Mouse (Mus musculus) liver, embryonic 14.5 days (tissue): ENCODE data around the gene Adh7. TPM values are rescaled to one million over a fixed set of nuclear protein-coding genes. Genes with fewer than 3 reads are reported as not detected.
A peak's percentile ranks its signal among the peaks of the same experiment; 100 is the strongest.

Source experiments
- ATAC-seq: fragments of 200-750 bp; cut with Nextera tagmentation; 2 replicates; pipeline ENCODE4 v1.8.0; 2017; ENCODE audit warnings: moderate number of reproducible peaks, mild to moderate bottlenecking, moderate library complexity; ENCODE audit not compliant: insufficient read depth
- DNase-seq, 3 experiments: peaks; one replicate each; pipeline ENCODE4 v3.0.0-alpha.2; 2012 to 2013; ENCODE audit warnings: low read depth in 3 of 3, low spot score in 3 of 3
- H3K27ac ChIP-seq: fragments of 300-500 bp; sonication (generic); 2 replicates; pipeline ENCODE4 v1.5.1; 2014; ENCODE audit warnings: moderate library complexity, mild to moderate bottlenecking, control low read depth, inconsistent platforms
- H3K27me3 ChIP-seq: fragments of 300-500 bp; sonication (generic); 2 replicates; pipeline ENCODE4 v1.6.1; 2014; ENCODE audit warnings: mild to moderate bottlenecking, low read length, moderate library complexity; ENCODE audit not compliant: control insufficient read depth, insufficient read depth
- H3K36me3 ChIP-seq: fragments of 300-500 bp; sonication (generic); replicated peaks from 2 replicates; pipeline ENCODE4 v1.6.1; 2014; ENCODE audit warnings: low read depth; ENCODE audit not compliant: control insufficient read depth, insufficient read depth
- H3K4me1 ChIP-seq, 2 experiments: fragments of 200-500 bp in 1 of 2; fragments of 300-500 bp in 1 of 2; sonication (generic) in 1 of 2; replicated peaks; 2 replicates each; pipeline ENCODE4 v1.6.1; 2012 to 2014; ENCODE audit warnings: antibody characterized with exemption in 1 of 2, inconsistent platforms in 1 of 2, low read length in 1 of 2; ENCODE audit not compliant: control insufficient read depth in 2 of 2, insufficient read depth in 2 of 2
- H3K4me2 ChIP-seq: fragments of 300-500 bp; sonication (generic); 2 replicates; pipeline ENCODE4 v1.6.1; 2014; ENCODE audit warnings: low read depth, mild to moderate bottlenecking, control low read depth, moderate library complexity
- H3K4me3 ChIP-seq, 2 experiments: fragments of 200-500 bp in 1 of 2; fragments of 300-500 bp in 1 of 2; sonication (generic) in 1 of 2; 2 replicates each; pipeline ENCODE4 v1.5.1; 2012 to 2014; ENCODE audit warnings: low read depth in 2 of 2, low read length in 2 of 2, mild to moderate bottlenecking in 2 of 2, control low read depth in 1 of 2, inconsistent platforms in 1 of 2, moderate library complexity in 1 of 2; ENCODE audit not compliant: insufficient read depth in 1 of 2
- H3K9ac ChIP-seq: fragments of 300-500 bp; sonication (generic); replicated peaks from 2 replicates; pipeline ENCODE4 v1.6.1; 2014; ENCODE audit warnings: mild to moderate bottlenecking, control low read depth, moderate library complexity
- H3K9me3 ChIP-seq: fragments of 300-500 bp; sonication (generic); 2 replicates; pipeline ENCODE4 v1.6.1; 2016; ENCODE audit warnings: low read length, mixed read lengths; ENCODE audit not compliant: control insufficient read depth
- CTCF ChIP-seq: IDR thresholded peaks from 2 replicates; pipeline ENCODE4 v1.5.1; 2016; ENCODE audit warnings: antibody characterized with exemption, low read depth, control low read depth
- EP300 ChIP-seq: IDR thresholded peaks from 2 replicates; pipeline ENCODE4 v1.6.1; 2016; ENCODE audit warnings: antibody characterized with exemption, low read depth
- WGBS: fragments of 180-500 bp; shearing (Covaris S2); extraction: QIAGEN DNeasy Blood & Tissue Kit; methylation state at CpG from one replicate; pipeline ENCODE4 v1.1.7; 2014; ENCODE audit not compliant: insufficient replicate concordance; 5-methylcytosine and 5-hydroxymethylcytosine counted together
- polyA plus RNA-seq, 2 experiments: library from polyadenylated mRNA; depleted of rRNA in 1 of 2; stranded (reverse) in 1 of 2; unstranded in 1 of 2; fragments of >200 nt; fragmentation: Nextera tagmentation in 1 of 2; extraction: Ambion mirVana in 1 of 2; gene quantifications; 2 replicates each; pipeline versions ENCODE4 v1.2.1 to v1.2.3; 2012 to 2014

The Adh7 gene
- polyA plus RNA-seq, 2 experiments = 0.07 to 0.42 TPM

DNA sequence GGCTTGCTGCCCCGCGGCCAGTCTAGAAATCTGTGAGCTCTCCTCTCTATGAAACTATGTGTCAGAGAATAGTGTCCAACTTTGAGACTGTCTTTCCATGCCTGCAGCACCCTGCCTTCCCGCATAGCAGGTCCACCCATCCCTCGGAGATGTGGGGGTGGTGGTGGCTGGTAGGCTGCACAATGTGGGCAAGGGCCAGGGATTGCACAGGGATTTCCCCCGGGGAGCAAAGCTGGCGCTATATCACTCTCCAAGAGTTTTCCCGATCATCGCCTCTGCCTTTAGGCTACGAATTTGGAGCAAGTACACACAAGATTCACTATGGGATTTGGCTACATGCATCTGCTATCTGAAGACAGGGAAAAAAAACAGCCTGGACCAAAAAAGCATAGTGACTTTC lies 20.0 kb upstream of the Adh7 start:
- Histone ChIP-seq H3K9me3 (no peaks in the 10 kb centered on the region), H3K27ac (no peak overlapping the region), H3K27me3 (no peaks in the 10 kb centered on the region), H3K4me3 (no peak overlapping the region), H3K36me3 (no peaks in the 10 kb centered on the region), H3K9ac (no peak overlapping the region), H3K4me1 (no peaks in the 10 kb centered on the region), H3K4me2 (no peak overlapping the region)
- TF ChIP-seq EP300 = no peak
- TF ChIP-seq CTCF = no peak
- WGBS = 57% methylated on average over 9 of the region's 9 CpGs
- ATAC-seq (no peak), DNase-seq (no peak)

DNA sequence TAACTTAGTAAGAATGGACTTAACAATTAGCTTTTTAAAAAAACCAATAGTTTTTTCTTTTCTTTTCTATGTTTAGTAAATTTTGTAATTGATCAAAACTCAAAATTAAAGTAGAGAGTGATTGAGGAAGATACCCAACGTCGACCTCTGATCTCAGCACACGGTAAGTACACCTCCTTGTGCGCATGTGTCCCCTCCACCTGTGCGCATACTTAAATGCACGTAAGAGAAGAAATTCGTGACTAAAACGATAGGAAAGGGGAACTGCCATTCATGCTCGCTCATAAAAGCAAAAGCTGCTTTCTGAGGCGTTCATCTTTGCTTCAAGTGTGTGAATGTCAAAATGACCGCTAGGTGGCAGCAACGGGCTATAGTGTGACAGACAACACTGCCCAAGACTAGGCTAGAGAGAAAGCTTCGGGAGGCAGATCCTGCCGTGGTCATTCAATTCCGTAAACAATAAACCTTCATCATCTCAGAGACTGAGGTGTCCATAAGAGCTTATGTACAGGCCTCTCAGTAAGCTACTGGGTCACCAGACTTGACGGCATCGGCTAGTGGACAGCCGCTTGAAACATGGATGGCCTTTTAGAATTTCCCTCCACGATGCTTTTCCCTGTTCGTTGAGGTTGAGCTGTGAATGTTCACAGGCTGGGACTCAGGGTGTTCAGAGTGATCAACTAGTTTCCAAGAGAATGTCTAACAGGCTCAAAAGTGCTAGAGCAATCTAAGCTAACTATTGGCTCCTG lies 19.4 kb upstream of the Adh7 start:
- no peak overlapping the region for H3K9ac ChIP-seq
- H3K9me3 ChIP-seq = no peaks in the 10 kb centered on the region
- peak; percentile 51 to 53 (median 51) for DNase-seq
- 27% methylated on average over 20 of the region's 20 CpGs for WGBS
- H3K4me2 ChIP-seq = peak overlapping the region; percentile 25; the same call in 1 of the 2 replicates
- TF ChIP-seq CTCF (peak; percentile 91), EP300 (no peak)
- H3K27ac ChIP-seq = no peak overlapping the region
- no peaks in the 10 kb centered on the region for H3K36me3 ChIP-seq
- H3K4me3 ChIP-seq = no peak overlapping the region
- ATAC-seq = 0 out of 2 replicates have a peak, but pooled peaks have one; percentile 11
- no peaks in the 10 kb centered on the region for H3K27me3 ChIP-seq
- no peaks in the 10 kb centered on the region for H3K4me1 ChIP-seq

DNA sequence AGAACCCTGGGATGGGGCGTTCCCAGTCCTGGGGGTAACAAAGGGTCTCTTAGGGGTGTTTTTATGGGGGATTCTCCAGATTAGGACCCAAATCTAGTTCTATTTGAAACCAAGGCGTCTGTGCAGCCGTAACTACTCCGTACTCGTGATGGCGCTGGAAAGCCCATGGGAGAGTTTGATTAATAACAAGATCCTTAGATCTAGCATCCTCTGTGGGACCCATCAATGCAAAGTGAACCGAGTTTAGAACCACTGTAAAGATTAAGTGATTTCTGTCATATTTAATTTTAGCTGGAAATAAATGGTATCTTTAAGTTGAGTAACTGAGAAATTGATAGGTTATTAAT lies 18.9 kb upstream of the Adh7 start:
- Histone ChIP-seq H3K27me3 (no peaks in the 10 kb centered on the region), H3K36me3 (no peaks in the 10 kb centered on the region), H3K4me1 (no peaks in the 10 kb centered on the region), H3K4me3 (no peak overlapping the region), H3K9me3 (no peaks in the 10 kb centered on the region), H3K4me2 (no peak overlapping the region), H3K27ac (no peak overlapping the region), H3K9ac (no peak overlapping the region)
- 63% methylated on average over 7 of the region's 7 CpGs for WGBS
- DNase-seq = no peak
- no peak for TF ChIP-seq EP300
- TF ChIP-seq CTCF = no peak
- no peak for ATAC-seq

DNA sequence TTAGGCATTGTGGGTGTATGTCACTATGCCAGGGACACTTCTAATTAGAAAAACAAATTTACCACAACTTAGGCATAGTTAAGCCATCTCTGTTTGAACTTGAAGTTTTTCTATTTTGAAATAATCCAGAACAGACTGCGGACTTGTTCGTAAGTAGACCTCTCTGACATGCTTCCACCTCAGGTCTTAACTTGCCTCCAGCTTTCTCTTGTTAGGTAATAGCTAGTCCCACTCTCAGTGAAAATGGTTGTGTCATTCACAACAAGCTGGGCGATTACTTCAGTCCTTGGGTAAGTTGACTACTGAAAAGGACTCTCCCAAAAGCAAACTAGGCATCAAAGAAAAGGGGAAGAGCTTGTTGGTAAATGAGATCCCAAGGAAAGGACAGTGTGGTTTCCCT lies 8.7 kb upstream of the Adh7 start:
- WGBS = 76% methylated on average over 3 of the region's 3 CpGs

DNA sequence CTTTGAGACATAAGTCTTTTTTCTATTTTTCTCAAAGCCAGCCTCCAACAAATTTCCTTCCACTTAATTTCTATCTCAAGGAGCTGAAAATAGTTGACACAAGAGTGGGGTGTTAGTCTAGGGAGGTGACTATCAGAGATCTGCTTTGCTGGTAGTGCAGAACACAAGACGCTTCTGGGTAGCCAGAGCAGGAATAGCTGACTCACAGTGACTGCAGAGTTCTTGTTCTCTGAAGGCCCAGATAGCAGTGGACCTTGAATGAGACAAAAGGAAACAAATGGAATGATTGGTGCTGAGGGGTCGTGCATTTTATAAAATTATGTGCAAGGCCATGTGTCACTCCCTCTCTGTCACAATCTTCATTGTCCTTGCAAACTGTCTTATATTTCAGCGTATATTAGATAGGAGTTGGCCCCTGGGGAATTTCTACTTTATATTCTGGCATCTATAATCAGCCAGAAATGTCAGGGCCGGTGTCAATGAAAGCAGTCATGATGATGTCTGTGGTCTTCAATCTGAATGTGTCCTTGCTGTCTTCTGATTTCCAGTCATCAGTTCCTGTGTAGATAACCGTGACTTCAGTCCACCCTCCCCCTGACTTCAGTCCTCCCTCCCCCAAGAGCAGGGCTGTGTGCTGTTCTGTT lies 7.0 kb upstream of the Adh7 start:
- Histone ChIP-seq H3K4me2 (no peak overlapping the region), H3K4me1 (no peaks in the 10 kb centered on the region), H3K36me3 (no peaks in the 10 kb centered on the region), H3K27me3 (no peaks in the 10 kb centered on the region), H3K4me3 (no peak overlapping the region), H3K9ac (no peak overlapping the region), H3K9me3 (no peaks in the 10 kb centered on the region), H3K27ac (no peak overlapping the region)
- TF ChIP-seq CTCF = no peak
- TF ChIP-seq EP300 = no peak
- no peak for ATAC-seq
- 40% methylated on average over 5 of the region's 5 CpGs for WGBS
- DNase-seq = no peak

More for the DNA sequence above, 8.7 kb upstream of the Adh7 start:
- TF ChIP-seq EP300 = no peak
- no peak for TF ChIP-seq CTCF
- no peak for ATAC-seq
- H3K27me3 ChIP-seq = no peaks in the 10 kb centered on the region
- H3K36me3 ChIP-seq = no peaks in the 10 kb centered on the region
- H3K9me3 ChIP-seq = no peaks in the 10 kb centered on the region
- no peak for DNase-seq
- H3K9ac ChIP-seq = no peak overlapping the region
- no peak overlapping the region for H3K27ac ChIP-seq
- no peaks in the 10 kb centered on the region for H3K4me1 ChIP-seq
- H3K4me3 ChIP-seq = no peak overlapping the region
- H3K4me2 ChIP-seq = no peak overlapping the region
